Mouse (Mus musculus): Measurements from ENCODE around the gene Acly. TPM values are rescaled to one million over a fixed set of nuclear protein-coding genes. Genes with fewer than 3 reads are reported as not detected.

The Acly gene
- polyA plus RNA-seq, 1 experiment: 62.3 TPM

DNA sequence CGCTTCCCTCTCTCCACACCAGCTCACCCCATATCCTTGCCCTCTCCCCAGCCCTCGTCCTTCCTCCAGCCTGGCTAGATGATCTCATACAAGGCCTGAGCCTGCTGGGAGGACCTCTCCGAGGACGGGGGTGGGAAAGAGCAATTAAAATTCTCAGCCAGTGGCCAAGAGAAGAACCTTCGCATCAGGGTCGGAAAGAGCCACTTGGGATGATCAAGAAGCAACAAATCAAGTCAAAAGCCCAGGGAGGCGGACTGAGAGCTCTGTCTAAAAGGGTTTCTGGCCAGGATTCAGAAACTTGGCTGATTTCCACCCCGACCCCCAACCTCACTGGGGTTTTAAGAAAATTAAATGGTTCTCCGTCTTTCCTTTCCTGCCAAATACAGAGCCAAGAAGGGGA, 11.5 kb downstream of the Acly start:
- H3K4me1 ChIP-seq (ENCODE audit: control insufficient read depth, insufficient read depth, low read length): no peaks in the 10 kb centered on the region
- TF ChIP-seq CTCF (IDR thresholded peaks at IDR 0.05; ENCODE audit: low read depth, low read length): no peak
- TF ChIP-seq POLR2A (IDR thresholded peaks at IDR 0.05; ENCODE audit: borderline replicate concordance, low read depth, low read length): no peak
- H3K4me3 ChIP-seq (ENCODE audit: insufficient read depth, low read length): no peak overlapping the region
- no peak overlapping the region for H3K27ac ChIP-seq (ENCODE audit: insufficient read depth, low read depth, low read length)

DNA sequence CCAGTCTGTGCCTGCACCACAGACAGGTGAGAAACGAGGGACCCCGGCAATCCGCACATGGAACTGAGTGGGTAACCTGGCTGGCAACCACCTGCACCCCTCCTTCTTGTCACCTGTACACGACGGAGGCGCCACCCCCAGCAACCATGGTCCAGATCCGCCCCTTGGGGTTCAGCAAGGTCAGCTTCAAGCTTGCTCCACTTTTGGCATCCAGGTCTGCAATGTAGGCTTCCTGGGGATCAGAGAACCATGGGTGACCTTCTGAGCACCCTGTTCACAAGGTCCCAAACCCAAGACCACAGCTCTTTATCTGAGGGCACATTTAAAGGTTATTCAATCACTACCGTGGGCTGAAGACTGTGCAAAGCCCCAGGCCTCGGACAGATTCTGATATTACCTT, 12.0 kb downstream of the Acly start:
- no peak overlapping the region for H3K27ac ChIP-seq (ENCODE audit: insufficient read depth, low read depth, low read length)
- H3K4me1 ChIP-seq (ENCODE audit: control insufficient read depth, insufficient read depth, low read length): no peaks in the 10 kb centered on the region
- no peak overlapping the region for H3K4me3 ChIP-seq (ENCODE audit: insufficient read depth, low read length)
- no peak for TF ChIP-seq POLR2A (IDR thresholded peaks at IDR 0.05; ENCODE audit: borderline replicate concordance, low read depth, low read length)

DNA sequence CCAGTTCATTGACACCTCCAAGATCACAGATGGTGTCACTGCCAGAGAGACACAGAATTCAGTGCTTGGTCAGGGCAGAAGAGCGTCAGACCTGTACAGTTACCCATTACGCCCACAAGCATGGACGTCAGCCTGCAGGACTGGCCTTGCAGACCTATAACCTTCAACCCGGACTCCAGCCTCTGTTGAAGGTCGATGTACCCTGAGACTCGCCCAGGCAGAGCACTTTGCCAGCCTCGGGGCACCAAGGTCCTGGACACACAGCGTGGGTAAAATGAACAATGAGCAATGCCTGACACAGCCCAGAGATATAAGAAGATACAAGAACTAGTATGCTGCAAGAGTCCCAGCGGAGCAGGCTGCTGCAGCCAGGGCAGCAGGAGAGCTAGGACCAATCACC, 12.7 kb downstream of the Acly start:
- H3K27ac ChIP-seq (ENCODE audit: insufficient read depth, low read depth, low read length): no peak overlapping the region
- H3K4me3 ChIP-seq (ENCODE audit: insufficient read depth, low read length): no peak overlapping the region
- no peak for TF ChIP-seq CTCF (IDR thresholded peaks at IDR 0.05; ENCODE audit: low read depth, low read length)
- no peak for TF ChIP-seq POLR2A (IDR thresholded peaks at IDR 0.05; ENCODE audit: borderline replicate concordance, low read depth, low read length)
- H3K4me1 ChIP-seq (ENCODE audit: control insufficient read depth, insufficient read depth, low read length): no peaks in the 10 kb centered on the region

GRCm38 (mm10) chr11:100513716-100514115, 14.1 kb downstream of the Acly start:
- TF ChIP-seq CTCF (IDR thresholded peaks at IDR 0.05; ENCODE audit: low read depth, low read length): no peak
- TF ChIP-seq POLR2A (IDR thresholded peaks at IDR 0.05; ENCODE audit: borderline replicate concordance, low read depth, low read length): no peak
- Histone ChIP-seq H3K4me1 (ENCODE audit: control insufficient read depth, insufficient read depth, low read length) (no peaks in the 10 kb centered on the region), H3K27ac (ENCODE audit: insufficient read depth, low read depth, low read length) (no peak overlapping the region), H3K4me3 (ENCODE audit: insufficient read depth, low read length) (no peak overlapping the region)

- TF ChIP-seq CTCF (IDR thresholded peaks at IDR 0.05; ENCODE audit: low read depth, low read length) (no peak), POLR2A (IDR thresholded peaks at IDR 0.05; ENCODE audit: borderline replicate concordance, low read depth, low read length) (no peak)
- H3K4me1 ChIP-seq (ENCODE audit: control insufficient read depth, insufficient read depth, low read length): no peaks in the 10 kb centered on the region
- H3K4me3 ChIP-seq (ENCODE audit: insufficient read depth, low read length): no peak overlapping the region
- H3K27ac ChIP-seq (ENCODE audit: insufficient read depth, low read depth, low read length): no peak overlapping the region
These were observed 15.4 kb downstream of the Acly start for GRCm38 (mm10) chr11:100512384-100512783.

- no peak for TF ChIP-seq POLR2A (IDR thresholded peaks at IDR 0.05; ENCODE audit: borderline replicate concordance, low read depth, low read length)
- no peak for TF ChIP-seq CTCF (IDR thresholded peaks at IDR 0.05; ENCODE audit: low read depth, low read length)
- Histone ChIP-seq H3K4me3 (ENCODE audit: insufficient read depth, low read length) (no peak overlapping the region), H3K4me1 (ENCODE audit: control insufficient read depth, insufficient read depth, low read length) (no peaks in the 10 kb centered on the region), H3K27ac (ENCODE audit: insufficient read depth, low read depth, low read length) (no peak overlapping the region)
These were observed 17.2 kb downstream of the Acly start for GRCm38 (mm10) chr11:100510556-100510955.

- TF ChIP-seq CTCF (IDR thresholded peaks at IDR 0.05; ENCODE audit: low read depth, low read length) (no peak), POLR2A (IDR thresholded peaks at IDR 0.05; ENCODE audit: borderline replicate concordance, low read depth, low read length) (no peak)
- Histone ChIP-seq H3K27ac (ENCODE audit: insufficient read depth, low read depth, low read length) (no peak overlapping the region), H3K4me1 (ENCODE audit: control insufficient read depth, insufficient read depth, low read length) (no peaks in the 10 kb centered on the region), H3K4me3 (ENCODE audit: insufficient read depth, low read length) (no peak overlapping the region)
These were observed 21.8 kb downstream of the Acly start for GRCm38 (mm10) chr11:100505997-100506396.

DNA sequence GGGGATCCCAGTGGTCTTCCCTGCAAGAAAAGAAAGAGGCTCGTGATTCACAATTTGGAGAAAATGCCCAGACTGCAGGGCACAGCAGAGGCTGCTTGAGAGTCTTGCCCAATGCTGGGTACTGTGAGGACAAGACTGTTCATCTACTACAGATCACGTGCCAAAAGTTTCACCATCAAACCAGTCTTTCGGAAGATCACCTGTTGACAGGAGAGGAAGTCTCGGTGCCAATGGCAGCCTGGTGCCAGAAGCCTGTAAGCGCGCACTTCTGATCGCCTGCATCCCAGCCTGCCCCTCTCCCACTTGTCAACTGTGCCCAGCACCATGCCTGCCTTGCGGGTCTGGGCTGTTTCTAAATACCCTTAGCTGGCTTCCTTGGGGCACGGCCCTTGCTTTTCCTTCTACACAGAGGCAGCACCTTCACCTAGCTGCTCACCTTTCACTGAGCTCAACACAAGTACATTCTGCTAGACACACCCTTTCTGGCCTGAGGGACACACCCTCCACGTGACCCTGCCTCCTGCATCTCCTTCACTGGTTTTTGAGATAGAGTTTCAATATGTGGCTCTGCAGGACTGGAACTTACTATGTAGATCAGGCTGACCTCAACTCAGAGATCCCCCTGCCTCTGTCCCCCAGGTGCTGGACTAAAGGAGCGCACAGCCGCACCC, 22.7 kb downstream of the Acly start:
- H3K4me3 ChIP-seq (ENCODE audit: insufficient read depth, low read length): no peak overlapping the region
- H3K27ac ChIP-seq (ENCODE audit: insufficient read depth, low read depth, low read length): no peak overlapping the region
- H3K4me1 ChIP-seq (ENCODE audit: control insufficient read depth, insufficient read depth, low read length): no peaks in the 10 kb centered on the region
- TF ChIP-seq POLR2A (IDR thresholded peaks at IDR 0.05; ENCODE audit: borderline replicate concordance, low read depth, low read length) (no peak), CTCF (IDR thresholded peaks at IDR 0.05; ENCODE audit: low read depth, low read length) (no peak)

GRCm38 (mm10) chr11:100501321-100501720, 26.5 kb downstream of the Acly start:
- H3K4me3 ChIP-seq (ENCODE audit: insufficient read depth, low read length): no peak overlapping the region
- H3K4me1 ChIP-seq (ENCODE audit: control insufficient read depth, insufficient read depth, low read length): no peaks in the 10 kb centered on the region
- TF ChIP-seq CTCF (IDR thresholded peaks at IDR 0.05; ENCODE audit: low read depth, low read length): no peak
- TF ChIP-seq POLR2A (IDR thresholded peaks at IDR 0.05; ENCODE audit: borderline replicate concordance, low read depth, low read length): no peak

GRCm38 (mm10) chr11:100500651-100501050, 27.1 kb downstream of the Acly start:
- Histone ChIP-seq H3K4me1 (ENCODE audit: control insufficient read depth, insufficient read depth, low read length) (no peaks in the 10 kb centered on the region), H3K4me3 (ENCODE audit: insufficient read depth, low read length) (no peak overlapping the region), H3K27ac (ENCODE audit: insufficient read depth, low read depth, low read length) (no peak overlapping the region)
- no peak for TF ChIP-seq CTCF (IDR thresholded peaks at IDR 0.05; ENCODE audit: low read depth, low read length)
- TF ChIP-seq POLR2A (IDR thresholded peaks at IDR 0.05; ENCODE audit: borderline replicate concordance, low read depth, low read length): no peak

More at GRCm38 (mm10) chr11:100501321-100501720, 26.5 kb downstream of the Acly start:
- H3K27ac ChIP-seq (ENCODE audit: insufficient read depth, low read depth, low read length): no peak overlapping the region
